Mouse (Mus musculus): ENCODE measurements around the gene Ulk2.

The Ulk2 gene

DNA sequence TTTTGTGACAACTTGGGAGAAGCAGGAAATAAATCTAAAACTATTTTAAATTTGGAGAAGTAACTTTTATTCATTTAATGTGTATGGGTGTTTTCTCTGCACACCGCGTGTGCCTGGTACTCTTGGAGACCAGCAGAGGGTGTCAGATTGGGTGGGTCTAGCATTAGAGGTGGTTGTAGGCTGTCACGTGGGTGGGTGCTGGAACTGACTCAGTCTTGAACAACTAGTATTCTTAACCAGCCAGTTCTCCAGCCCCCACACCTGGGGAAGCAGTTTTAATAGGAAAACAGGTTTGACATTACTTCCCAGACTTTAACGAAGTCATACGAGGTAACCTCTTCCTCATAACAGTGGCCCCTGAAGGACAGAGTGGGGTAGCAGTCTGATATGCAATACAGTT lies 94.4 kb downstream of the Ulk2 start:
- DNase-seq: peak; percentile 16 to 37

DNA sequence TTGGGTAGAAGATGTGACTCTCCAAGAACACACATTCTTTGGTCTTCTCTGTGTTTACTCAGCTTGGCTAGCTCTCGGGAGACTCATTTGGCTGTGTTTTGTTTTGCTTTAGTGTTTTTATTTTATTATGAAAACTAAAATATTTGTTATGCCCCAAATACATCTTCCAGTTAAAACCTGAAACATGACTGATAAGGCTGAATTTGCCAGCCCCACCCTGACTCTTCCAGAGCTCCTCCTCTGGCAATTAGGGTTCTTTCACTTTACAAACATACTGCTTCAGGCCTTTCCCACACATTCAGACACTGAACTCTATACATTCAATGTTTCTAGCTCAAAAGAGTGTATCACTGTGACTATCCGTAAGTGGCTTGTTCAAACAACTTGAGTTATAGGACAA lies 97.7 kb downstream of the Ulk2 start:
- DNase-seq: no peak

DNA sequence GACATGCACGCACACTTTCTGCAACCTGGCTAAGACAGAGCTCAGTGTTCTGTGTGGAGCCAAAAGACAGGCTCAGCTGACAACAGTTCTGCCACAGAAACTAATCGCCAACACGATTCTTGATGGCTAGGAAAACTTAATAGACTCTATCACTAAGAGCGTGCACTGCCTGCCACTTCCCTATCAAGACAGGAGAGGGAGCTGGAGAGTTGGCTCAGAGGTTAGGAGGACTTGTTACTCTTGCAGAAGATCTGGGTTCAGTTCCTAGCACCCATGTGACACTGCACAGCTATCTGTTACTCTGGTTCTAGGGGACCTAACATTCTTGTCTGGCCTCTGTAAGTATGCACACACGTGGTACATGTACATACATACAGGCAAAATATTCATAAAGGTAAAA lies 103.3 kb downstream of the Ulk2 start:
- DNase-seq: peak; percentile 12 to 22

DNA sequence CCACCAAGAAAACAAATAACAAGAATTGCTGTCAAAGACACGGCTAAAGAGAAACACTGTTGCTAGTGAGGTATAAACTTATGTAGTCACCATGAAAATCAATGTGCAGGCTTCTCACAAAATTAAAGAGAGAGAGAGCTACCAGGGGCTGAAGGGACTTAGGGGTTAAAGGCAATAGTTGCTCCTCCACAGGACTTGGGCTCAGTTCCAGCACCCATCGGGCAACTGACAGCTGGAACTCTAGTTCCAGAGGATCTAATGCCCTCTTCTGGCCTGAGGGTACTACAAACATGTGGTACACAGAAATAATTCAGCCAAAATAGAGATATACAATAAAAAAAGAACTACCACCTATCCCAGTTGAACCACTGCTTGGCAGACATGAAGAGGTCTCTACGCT lies 107.7 kb downstream of the Ulk2 start:
- DNase-seq: no peak

DNA sequence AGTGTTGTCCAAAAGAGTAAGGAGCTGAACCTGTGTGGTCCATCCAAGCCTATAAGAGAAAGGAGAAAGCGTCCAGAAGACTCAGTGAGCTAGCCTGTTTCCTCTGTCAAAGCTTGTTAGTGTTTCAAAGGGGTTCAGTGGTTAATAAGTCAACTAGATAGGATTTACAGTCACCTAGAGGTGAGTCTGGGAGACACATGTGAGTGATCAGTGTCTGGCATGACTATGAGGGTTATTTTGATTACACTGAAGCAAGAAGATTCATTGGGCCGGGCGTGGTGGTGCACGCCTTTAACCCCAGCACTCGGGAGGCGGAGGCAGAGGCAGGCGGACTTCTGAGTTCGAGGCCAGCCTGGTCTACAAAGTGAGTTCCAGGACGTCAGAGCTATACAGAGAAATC lies 109.1 kb downstream of the Ulk2 start:
- no peak for DNase-seq

DNA sequence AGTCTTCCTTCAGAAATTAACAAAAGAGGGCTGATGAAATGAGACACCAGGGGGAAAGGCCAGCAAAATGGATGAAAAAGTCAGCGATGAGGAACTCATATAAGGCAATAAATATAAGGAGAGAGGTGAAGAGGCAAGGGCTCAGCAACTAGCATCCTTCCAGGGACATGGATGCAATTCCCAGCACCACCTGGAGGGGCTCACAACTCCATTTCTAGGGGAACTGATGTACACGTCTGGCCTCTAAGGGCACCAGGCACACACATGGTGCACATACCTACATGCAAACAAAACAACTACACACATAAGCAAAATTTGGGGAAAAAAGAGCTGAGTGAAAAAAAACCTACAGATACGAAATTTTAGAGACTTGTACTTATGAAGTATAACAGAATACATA lies 110.4 kb downstream of the Ulk2 start:
- peak in 1 of 2 experiments; percentile 15 for DNase-seq

DNA sequence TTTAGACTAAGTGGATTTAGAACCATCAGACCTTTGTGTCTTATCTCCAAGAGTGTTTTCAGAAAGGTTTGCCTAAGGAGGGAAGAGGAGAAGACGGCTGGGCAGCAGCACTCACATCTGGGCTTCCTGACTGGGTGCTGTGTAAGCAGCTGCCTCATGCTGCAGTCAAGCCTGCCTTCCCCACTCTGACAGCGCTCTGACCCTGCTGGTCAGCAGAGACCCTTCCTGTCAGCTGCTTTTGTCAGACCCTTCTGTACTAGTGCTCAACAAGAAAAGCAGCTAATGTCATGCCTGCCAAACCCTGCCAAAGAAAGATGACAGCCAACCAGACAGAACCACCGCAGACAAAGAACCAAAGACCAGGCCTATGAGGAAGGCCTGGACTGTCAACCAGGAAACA lies 111.1 kb downstream of the Ulk2 start:
- no peak for DNase-seq

DNA sequence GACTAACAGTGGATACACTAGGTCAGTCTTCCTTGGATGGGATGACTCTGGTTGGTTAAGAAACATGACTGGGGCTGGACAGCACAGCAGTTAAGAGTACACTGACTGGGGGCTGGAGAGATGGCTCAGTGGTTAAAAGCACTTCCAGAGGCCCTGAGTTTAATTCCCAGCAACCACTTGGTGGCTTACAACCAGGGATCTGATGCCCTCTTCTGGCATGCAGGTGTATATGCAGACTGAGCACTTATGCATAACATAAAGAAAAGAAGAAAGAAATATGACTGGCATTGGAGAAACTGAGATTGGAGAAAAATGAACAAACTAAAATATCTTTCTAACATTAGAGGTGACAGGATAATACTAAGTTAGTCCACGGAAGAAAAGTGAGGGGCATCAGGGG lies 114.4 kb downstream of the Ulk2 start:
- DNase-seq: no peak

DNA sequence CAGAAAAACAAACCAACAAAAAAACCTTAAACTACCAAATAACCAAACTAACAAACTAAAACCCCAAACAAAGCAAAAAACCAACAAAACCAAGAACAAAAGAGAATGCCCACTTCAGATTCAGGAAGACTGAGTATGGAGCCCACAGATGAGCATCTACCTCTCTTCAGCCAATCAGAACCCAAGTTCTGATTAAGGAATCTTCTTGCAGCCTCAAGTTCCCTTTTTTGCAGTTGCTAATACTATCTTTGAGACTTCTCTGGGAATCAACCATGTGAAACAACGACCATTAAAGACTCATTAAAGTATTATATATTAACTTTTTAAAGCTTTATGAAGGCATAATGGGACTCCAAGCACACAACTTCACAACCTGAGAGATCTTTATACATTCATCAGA lies 117.6 kb downstream of the Ulk2 start:
- no peak for DNase-seq

DNA sequence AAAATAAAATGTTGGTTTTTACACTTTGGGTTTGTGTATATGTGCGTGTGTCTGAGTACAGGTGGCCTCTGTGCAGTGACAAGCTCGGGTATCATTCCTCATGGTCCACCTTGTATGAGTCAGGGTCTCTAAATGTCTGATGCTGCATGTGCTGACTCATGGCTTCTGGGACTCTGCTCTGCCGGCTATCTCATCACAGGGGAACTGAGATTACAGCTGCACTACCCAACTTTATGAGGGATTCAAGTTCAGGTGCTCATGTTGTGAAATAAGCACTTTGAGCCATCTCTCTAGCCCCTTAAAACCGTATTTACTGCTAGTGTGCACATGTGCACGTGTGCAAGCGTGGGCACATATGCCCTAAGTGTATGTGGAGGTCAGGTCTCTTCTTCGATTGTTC lies 122.2 kb downstream of the Ulk2 start:
- DNase-seq: no peak

DNA sequence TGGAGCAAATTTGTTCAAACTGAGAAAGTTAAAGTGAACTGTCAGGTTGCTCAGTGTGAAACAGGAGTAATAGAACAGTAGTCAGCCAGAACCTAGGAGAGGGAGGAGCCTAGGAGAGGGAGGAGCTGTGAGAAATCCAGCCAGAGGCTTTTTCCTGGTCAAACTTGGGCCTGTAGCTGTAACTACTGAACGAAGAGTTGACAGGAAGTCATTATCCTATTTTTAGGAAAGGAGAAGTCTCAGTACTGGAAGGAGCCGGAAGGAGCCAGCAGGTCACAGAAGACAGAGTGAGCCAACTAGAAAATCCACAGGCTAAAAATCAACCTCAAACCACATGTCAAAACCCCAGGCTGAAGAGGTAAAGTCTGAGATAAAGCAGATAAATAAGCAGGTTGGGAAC lies 126.8 kb downstream of the Ulk2 start:
- peak in 1 of 2 experiments; percentile 40 for DNase-seq

Data from kidney, postnatal 4 days (tissue).